Comparison of ENCODE assay signal across 18 mouse cellular contexts in genomic region chr16:38705531-38706281, GRCm38 (mm10). TPM values are rescaled to one million over a fixed set of nuclear protein-coding genes. Genes with fewer than 3 reads are reported as not detected.
DNase-seq lines count a peak whose midpoint lies in the region; ATAC-seq and TF ChIP-seq lines count a peak whose summit lies in the region.
"Had no signal": no experiment of that assay in that cellular context is flagged by ENCODE, and none has a peak within 500 bp of the region (broad histone marks: within the 10 kb centered on the region; RNA-seq: fewer than 3 reads in every experiment).

No protein-coding gene starts in this region.

- H3K27me3 ChIP-seq in heart, adult 2 months (ENCODE audit: control insufficient read depth, insufficient read depth, low read length), result no peaks in the 10 kb centered on the region
- H3K27me3 ChIP-seq in heart, postnatal 0 days (ENCODE audit: control insufficient read depth, insufficient read depth, low read length), result no peaks in the 10 kb centered on the region
- no peaks in the 10 kb centered on the region for H3K27me3 ChIP-seq in stomach, embryonic 15.5 days (replicated peaks)
- no peaks in the 10 kb centered on the region for H3K27me3 ChIP-seq in hindbrain, embryonic 13.5 days
- H3K27me3 ChIP-seq: neural tube, embryonic 15.5 days had no signal

- ATAC-seq in heart, postnatal 0 days (ENCODE audit: insufficient read depth, low read depth), result no peak
- 0 out of 2 replicates have a peak, but pooled peaks have one; percentile 34 for ATAC-seq in stomach, embryonic 15.5 days (ENCODE audit: insufficient read depth, low FRiP score, low read depth)
- ATAC-seq in hindbrain, embryonic 13.5 days (ENCODE audit: low FRiP score), result no peak

- peaks cover 29% of the 10 kb centered on the region for H3K4me1 ChIP-seq in heart, adult 2 months (ENCODE audit: control insufficient read depth, insufficient read depth, low read length)
- peaks cover 67% of the 10 kb centered on the region for H3K4me1 ChIP-seq in heart, postnatal 0 days (ENCODE audit: control insufficient read depth, insufficient read depth)
- peaks cover 7% of the 10 kb centered on the region for H3K4me1 ChIP-seq in stomach, embryonic 15.5 days
- H3K4me1 ChIP-seq in hindbrain, embryonic 13.5 days (replicated peaks), result peaks cover 19% of the 10 kb centered on the region

- H3K36me3 ChIP-seq in heart, adult 2 months (ENCODE audit: control insufficient read depth, insufficient read depth, low read length), result peaks cover 16% of the 10 kb centered on the region
- 0 out of 2 replicates have a peak, but pooled peaks cover 4% of the 10 kb centered on the region for H3K36me3 ChIP-seq in heart, postnatal 0 days (replicated peaks; ENCODE audit: control insufficient read depth, insufficient read depth, low read length)
- no peaks in the 10 kb centered on the region for H3K36me3 ChIP-seq in stomach, embryonic 15.5 days
- H3K36me3 ChIP-seq in hindbrain, embryonic 13.5 days, result no peaks in the 10 kb centered on the region
- H3K36me3 ChIP-seq: liver, embryonic 13.5 days; neural tube, embryonic 15.5 days had no signal

- DNase-seq in heart, adult 2 months, result peak in 1 of 2 experiments; percentile 19
- DNase-seq in heart, postnatal 4 days, result no peak
- DNase-seq in left cerebral cortex, adult 2 months (ENCODE audit: extremely low spot score in 1 of 2, low spot score in 2 of 2), result no peak
- no peak for DNase-seq in left cerebral cortex, adult 11 months (ENCODE audit: low spot score)
- DNase-seq in heart, postnatal 0 days (ENCODE audit: low spot score), result no peak
- DNase-seq in layer of hippocampus, postnatal 10 days (ENCODE audit: low spot score in 2 of 2), result no peak
- DNase-seq: adrenal gland, postnatal 36 days; cerebellum, adult 2 months; layer of hippocampus, adult 9-11 months; left cerebral cortex, postnatal 4 days; liver, embryonic 13.5 days; right cerebral cortex, adult 18-20 months; spleen, adult 18-20 months; thymus, adult 18-20 months had no signal

- H3K4me2 ChIP-seq in heart, postnatal 0 days (ENCODE audit: low read depth, low read length), result peak overlapping the region; percentile 25
- no peak overlapping the region for H3K4me2 ChIP-seq in stomach, embryonic 15.5 days
- no peak overlapping the region for H3K4me2 ChIP-seq in hindbrain, embryonic 13.5 days
- H3K4me2 ChIP-seq: liver, embryonic 13.5 days; neural tube, embryonic 15.5 days had no signal

- peak overlapping the region; percentile 38; the same call in 1 of the 2 replicates for H3K27ac ChIP-seq in heart, adult 2 months
- H3K27ac ChIP-seq in left cerebral cortex, adult 2 months, result peak overlapping the region; percentile 40
- H3K27ac ChIP-seq in heart, postnatal 0 days (ENCODE audit: low read depth), result peak overlapping the region; percentile 65
- H3K27ac ChIP-seq in stomach, embryonic 15.5 days, result peak overlapping the region; percentile 48; the same call in 1 of the 2 replicates
- H3K27ac ChIP-seq in hindbrain, embryonic 13.5 days, result no peak overlapping the region
- H3K27ac ChIP-seq: kidney, postnatal 0 days; liver, embryonic 13.5 days; neural tube, embryonic 15.5 days had no signal

- TF ChIP-seq EP300 in heart, adult 2 months (IDR thresholded peaks at IDR 0.05; ENCODE audit: insufficient read depth, low read depth, low read length), result no peak
- TF ChIP-seq EP300 in heart, postnatal 0 days (IDR thresholded peaks at IDR 0.05; ENCODE audit: low read depth), result no peak

- intact Hi-C loops in heart, adult 2 months (cut with DNase I), result no loop called here
- intact Hi-C loops in left cerebral cortex, adult 2 months (cut with DNase I), result no loop called here

- TF ChIP-seq CTCF in heart, adult 2 months (IDR thresholded peaks at IDR 0.05), result no peak
- TF ChIP-seq CTCF in left cerebral cortex, adult 2 months (IDR thresholded peaks at IDR 0.05), result no peak
- no peak for TF ChIP-seq CTCF in heart, postnatal 0 days (IDR thresholded peaks at IDR 0.05; ENCODE audit: low read depth)

- TF ChIP-seq POLR2A in heart, adult 2 months (IDR thresholded peaks at IDR 0.05; ENCODE audit: insufficient read depth, low read depth, low read length), result no peak

- peaks cover 6% of the 10 kb centered on the region; the same call in 1 of the 2 replicates for H3K79me2 ChIP-seq in heart, adult 2 months (replicated peaks; ENCODE audit: control insufficient read depth, insufficient read depth, low read length)

- WGBS in heart, adult 2 months, result 50% methylated on average over 9 of the region's 9 CpGs
- 49% methylated on average over 9 of the region's 9 CpGs for WGBS in heart, postnatal 0 days
- 69% methylated on average over 9 of the region's 9 CpGs for WGBS in stomach, embryonic 15.5 days
- 60% methylated on average over 9 of the region's 9 CpGs for WGBS in hindbrain, embryonic 13.5 days

- H3K9ac ChIP-seq in heart, adult 2 months (ENCODE audit: low read depth, low read length), result no peak overlapping the region
- no peak overlapping the region; the same call in 1 of the 2 replicates for H3K9ac ChIP-seq in heart, postnatal 0 days (replicated peaks; ENCODE audit: low read depth, low read length)
- no peak overlapping the region for H3K9ac ChIP-seq in stomach, embryonic 15.5 days
- no peak overlapping the region for H3K9ac ChIP-seq in hindbrain, embryonic 13.5 days
- H3K9ac ChIP-seq: liver, embryonic 13.5 days; neural tube, embryonic 15.5 days had no signal

- H3K4me3 ChIP-seq in heart, adult 2 months, result no peak overlapping the region
- H3K4me3 ChIP-seq in left cerebral cortex, adult 2 months, result no peak overlapping the region
- H3K4me3 ChIP-seq in heart, postnatal 0 days (ENCODE audit: low read depth, low read length), result no peak overlapping the region
- no peak overlapping the region for H3K4me3 ChIP-seq in stomach, embryonic 15.5 days (replicated peaks)
- no peak overlapping the region for H3K4me3 ChIP-seq in hindbrain, embryonic 13.5 days
- H3K4me3 ChIP-seq: liver, embryonic 13.5 days; neural tube, embryonic 15.5 days had no signal

- H3K9me3 ChIP-seq in heart, postnatal 0 days (replicated peaks; ENCODE audit: control insufficient read depth, low read length), result no peaks in the 10 kb centered on the region
- H3K9me3 ChIP-seq in stomach, embryonic 15.5 days, result no peaks in the 10 kb centered on the region
- no peaks in the 10 kb centered on the region for H3K9me3 ChIP-seq in hindbrain, embryonic 13.5 days
- H3K9me3 ChIP-seq: liver, embryonic 13.5 days; neural tube, embryonic 15.5 days had no signal

RNA-seq across cellular contexts. Expression of gene Arhgap31, which starts 7.4 kb away (rescaled TPM):
- total RNA-seq in heart, adult 2 months (2021), result 10 to 100 TPM; 38.2 to 41.2 TPM
- 14.1 and 20.1 TPM in 2 replicates for polyA plus RNA-seq in heart, adult 2 months (2012; rRNA removed)
- total RNA-seq in heart, postnatal 4 days (2021), result 10 to 100 TPM; 68.2 to 73.4 TPM
- 10 to 100 TPM; 19.1 to 20.6 TPM for total RNA-seq in left cerebral cortex, adult 2 months (2021)
- 60.6 and 63.5 TPM in 2 replicates for total RNA-seq in heart, postnatal 0 days (2014; rRNA removed; ENCODE audit: low replicate concordance)
- 15.0 and 15.7 TPM in 2 replicates for polyA plus RNA-seq in heart, postnatal 0 days (2015; fragmentation: Nextera tagmentation; extraction: Ambion mirVana)
- polyA plus RNA-seq in stomach, embryonic 15.5 days (2015; fragmentation: Nextera tagmentation; extraction: Ambion mirVana), result 9.8 and 10.1 TPM in 2 replicates
- 5.2 and 6.6 TPM in 2 replicates for polyA plus RNA-seq in hindbrain, embryonic 13.5 days (2015; fragmentation: Nextera tagmentation; extraction: Ambion mirVana)
- total RNA-seq in layer of hippocampus, postnatal 10 days (2021), result 10 to 100 TPM; 21.1 to 24.2 TPM

RNA-seq across cellular contexts. Expression of gene B4galt4, which starts 36.4 kb away (rescaled TPM):
- 10 to 100 TPM in 1 of 2 experiments, 1 to 10 TPM in 1; 8.1 to 13.2 TPM for total RNA-seq in heart, adult 2 months (2021)
- 6.4 and 9.6 TPM in 2 replicates for polyA plus RNA-seq in heart, adult 2 months (2012; rRNA removed)
- 10 to 100 TPM; 10.1 to 13.1 TPM for total RNA-seq in heart, postnatal 4 days (2021)
- 10 to 100 TPM; 21.4 to 23.3 TPM for total RNA-seq in left cerebral cortex, adult 2 months (2021)
- 12.4 and 26.6 TPM in 2 replicates for total RNA-seq in heart, postnatal 0 days (2014; rRNA removed; ENCODE audit: low replicate concordance)
- polyA plus RNA-seq in heart, postnatal 0 days (2015; fragmentation: Nextera tagmentation; extraction: Ambion mirVana), result 12.6 and 14.5 TPM in 2 replicates
- polyA plus RNA-seq in stomach, embryonic 15.5 days (2015; fragmentation: Nextera tagmentation; extraction: Ambion mirVana), result 21.1 and 21.8 TPM in 2 replicates
- polyA plus RNA-seq in hindbrain, embryonic 13.5 days (2015; fragmentation: Nextera tagmentation; extraction: Ambion mirVana), result 29.1 and 30.0 TPM in 2 replicates
- total RNA-seq in layer of hippocampus, postnatal 10 days (2021), result 10 to 100 TPM; 27.7 to 31.2 TPM
